Mouse (Mus musculus): ENCODE measurements around the gene Zfp14. TPM values are rescaled to one million over a fixed set of nuclear protein-coding genes. Genes with fewer than 3 reads are reported as not detected.

The Zfp14 gene
- polyA plus RNA-seq, 1 experiment from 2014 or later, result 1.8 TPM

GRCm38 (mm10) chr7:30092666-30093065 lies 41.5 kb upstream of the Zfp14 start:
- Histone ChIP-seq H3K4me2 (replicated peaks; ENCODE audit: low read depth) (no peak overlapping the region), H3K4me3 (ENCODE audit: low read depth, low read length) (no peak overlapping the region), H3K27ac (replicated peaks) (no peak overlapping the region), H3K4me1 (replicated peaks; ENCODE audit: control insufficient read depth, insufficient read depth) (peaks cover 7% of the 10 kb centered on the region), H3K27me3 (ENCODE audit: control insufficient read depth, insufficient read depth, low read length) (no peaks in the 10 kb centered on the region), H3K9me3 (ENCODE audit: control insufficient read depth, low read length) (no peaks in the 10 kb centered on the region), H3K36me3 (ENCODE audit: control insufficient read depth, insufficient read depth, low read length) (no peaks in the 10 kb centered on the region), H3K9ac (ENCODE audit: low read length) (no peak overlapping the region)
- no peak for ATAC-seq (ENCODE audit: low FRiP score, low TSS enrichment)
- DNase-seq (ENCODE audit: low spot score), result no peak
- TF ChIP-seq EP300 (optimal IDR thresholded peaks at IDR 0.05) (no peak), CTCF (IDR thresholded peaks at IDR 0.05; ENCODE audit: low read depth) (no peak)
- WGBS, result 83% methylated on average over 9 of the region's 9 CpGs

- Histone ChIP-seq H3K4me1 (replicated peaks; ENCODE audit: control insufficient read depth, insufficient read depth) (peaks cover 7% of the 10 kb centered on the region), H3K27ac (replicated peaks) (no peak overlapping the region), H3K36me3 (ENCODE audit: control insufficient read depth, insufficient read depth, low read length) (no peaks in the 10 kb centered on the region), H3K4me2 (replicated peaks; ENCODE audit: low read depth) (peak overlapping the region; percentile 62), H3K9ac (ENCODE audit: low read length) (peak overlapping the region; percentile 23; the same call in 1 of the 2 replicates), H3K27me3 (ENCODE audit: control insufficient read depth, insufficient read depth, low read length) (no peaks in the 10 kb centered on the region), H3K9me3 (ENCODE audit: control insufficient read depth, low read length) (no peaks in the 10 kb centered on the region), H3K4me3 (ENCODE audit: low read depth, low read length) (peak overlapping the region; percentile 60)
- ATAC-seq (ENCODE audit: low FRiP score, low TSS enrichment), result no peak
- no peak for DNase-seq (ENCODE audit: low spot score)
- peak; percentile 77 for TF ChIP-seq CTCF (IDR thresholded peaks at IDR 0.05; ENCODE audit: low read depth)
- no peak for TF ChIP-seq EP300 (optimal IDR thresholded peaks at IDR 0.05)
- WGBS, result 4% methylated on average over 9 of the region's 9 CpGs
Observed at GRCm38 (mm10) chr7:30090970-30091585, 39.9 kb upstream of the Zfp14 start.

GRCm38 (mm10) chr7:30090092-30090969 lies 39.2 kb upstream of the Zfp14 start, which contains the start of the genes Gm26920 and Zfp566:
Gene Gm26920 (minus strand): TSS chr7:30090410.
Gene Zfp566 (minus strand): TSS chr7:30090527.
- Histone ChIP-seq H3K9me3 (ENCODE audit: control insufficient read depth, low read length) (no peaks in the 10 kb centered on the region), H3K4me1 (replicated peaks; ENCODE audit: control insufficient read depth, insufficient read depth) (peaks cover 7% of the 10 kb centered on the region), H3K9ac (ENCODE audit: low read length) (peak within 1 kb of the TSS; percentile 67), H3K4me3 (ENCODE audit: low read depth, low read length) (peak within 1 kb of the TSS; percentile 60), H3K36me3 (ENCODE audit: control insufficient read depth, insufficient read depth, low read length) (no peaks in the 10 kb centered on the region), H3K27me3 (ENCODE audit: control insufficient read depth, insufficient read depth, low read length) (no peaks in the 10 kb centered on the region), H3K4me2 (replicated peaks; ENCODE audit: low read depth) (peak within 1 kb of the TSS; percentile 68), H3K27ac (replicated peaks) (peak within 1 kb of the TSS; percentile 67)
- peak; percentile 98 for DNase-seq (ENCODE audit: low spot score)
- ATAC-seq (ENCODE audit: low FRiP score, low TSS enrichment), result peak; percentile 95
- under 1% methylated on average over 40 of the region's 40 CpGs for WGBS
- TF ChIP-seq EP300 (optimal IDR thresholded peaks at IDR 0.05) (peak; percentile 96), CTCF (IDR thresholded peaks at IDR 0.05; ENCODE audit: low read depth) (0 out of 2 replicates have a peak, but pooled peaks have one; percentile 5)

GRCm38 (mm10) chr7:30089405-30089804 lies 38.2 kb upstream of the Zfp14 start:
- Histone ChIP-seq H3K27me3 (ENCODE audit: control insufficient read depth, insufficient read depth, low read length) (no peaks in the 10 kb centered on the region), H3K4me2 (replicated peaks; ENCODE audit: low read depth) (peak overlapping the region; percentile 68), H3K4me1 (replicated peaks; ENCODE audit: control insufficient read depth, insufficient read depth) (peaks cover 7% of the 10 kb centered on the region), H3K9ac (ENCODE audit: low read length) (peak overlapping the region; percentile 67; the same call in 1 of the 2 replicates), H3K27ac (replicated peaks) (no peak overlapping the region), H3K9me3 (ENCODE audit: control insufficient read depth, low read length) (no peaks in the 10 kb centered on the region), H3K4me3 (ENCODE audit: low read depth, low read length) (peak overlapping the region; percentile 60), H3K36me3 (ENCODE audit: control insufficient read depth, insufficient read depth, low read length) (peaks cover 2% of the 10 kb centered on the region; the same call in 1 of the 2 replicates)
- ATAC-seq (ENCODE audit: low FRiP score, low TSS enrichment) (no peak), DNase-seq (ENCODE audit: low spot score) (no peak)
- no peak for TF ChIP-seq CTCF (IDR thresholded peaks at IDR 0.05; ENCODE audit: low read depth)
- no peak for TF ChIP-seq EP300 (optimal IDR thresholded peaks at IDR 0.05)
- 11% methylated on average over 6 of the region's 6 CpGs for WGBS

- 79% methylated on average over 9 of the region's 9 CpGs for WGBS
- ATAC-seq (ENCODE audit: low FRiP score, low TSS enrichment), result no peak
- no peak overlapping the region for H3K27ac ChIP-seq (replicated peaks)
Observed at GRCm38 (mm10) chr7:30086524-30086923, 35.3 kb upstream of the Zfp14 start.

More at GRCm38 (mm10) chr7:30086524-30086923, 35.3 kb upstream of the Zfp14 start:
- DNase-seq (ENCODE audit: low spot score), result no peak
- Histone ChIP-seq H3K27me3 (ENCODE audit: control insufficient read depth, insufficient read depth, low read length) (no peaks in the 10 kb centered on the region), H3K9ac (ENCODE audit: low read length) (no peak overlapping the region), H3K4me1 (replicated peaks; ENCODE audit: control insufficient read depth, insufficient read depth) (peaks cover 3% of the 10 kb centered on the region; the same call in 1 of the 2 replicates), H3K4me3 (ENCODE audit: low read depth, low read length) (no peak overlapping the region), H3K4me2 (replicated peaks; ENCODE audit: low read depth) (no peak overlapping the region), H3K9me3 (ENCODE audit: control insufficient read depth, low read length) (no peaks in the 10 kb centered on the region), H3K36me3 (ENCODE audit: control insufficient read depth, insufficient read depth, low read length) (peaks cover 5% of the 10 kb centered on the region; the same call in 1 of the 2 replicates)
- TF ChIP-seq CTCF (IDR thresholded peaks at IDR 0.05; ENCODE audit: low read depth) (no peak), EP300 (optimal IDR thresholded peaks at IDR 0.05) (no peak)
